Mouse (Mus musculus): ENCODE results near the gene Fat2.

GRCm38 (mm10) chr11:55217418-55217817 is 118.9 kb downstream of the Fat2 start:
- no peak for TF ChIP-seq CTCF (IDR thresholded peaks at IDR 0.05; ENCODE audit: low read depth)
- TF ChIP-seq EP300 (optimal IDR thresholded peaks at IDR 0.05) = no peak

Measured in stomach, postnatal 0 days (tissue).